Mouse (Mus musculus) Patski (cell line): Measurements from ENCODE around the gene Msi2. TPM values are rescaled to one million over a fixed set of nuclear protein-coding genes. Genes with fewer than 3 reads are reported as not detected.

Source experiments
- ATAC-seq: fragments of 100-300 bp; one replicate; pipeline ENCODE4 v1.8.0; 2021
- CTCF ChIA-PET: fragments of 350-600 bp; sonication (Branson Sonifier 250); formaldehyde crosslinking; loops from one replicate; lab custom pipeline; 2022; ENCODE audit warnings: inconsistent platforms; lab: Charles Lee
- POLR2A ChIA-PET: fragments of 350-600 bp; sonication (Branson Sonifier 250); formaldehyde crosslinking; loops from one replicate; lab custom pipeline; 2022; ENCODE audit warnings: antibody characterized with exemption, inconsistent platforms; lab: Charles Lee
- DNase-seq: peaks from one replicate; pipeline ENCODE4 v3.0.0-alpha.2; 2011; ENCODE audit warnings: low read depth, low spot score
- H3K27me3 ChIP-seq: fragments of 371-371 bp; one replicate; pipeline ENCODE4 v1.5.1; 2021
- CTCF ChIP-seq: fragments of 100-300 bp; IDR thresholded peaks from one replicate; pipeline ENCODE4 v1.5.1; 2021
- in situ Hi-C: fragments of 300-500 bp; cut with MboI; formaldehyde crosslinking; loops from 3 replicates; pipeline ENCODE4 v1.11.1; 2018; ENCODE audit warnings: low pct_unique_long_range_greater_than_20kb, mixed read lengths
- polyA plus RNA-seq: library from polyadenylated mRNA; unstranded; gene quantifications from one replicate; pipeline ENCODE4 v1.2.3, GENCODE M21; 2021

The Msi2 gene
- polyA plus RNA-seq, 1 experiment from 2014 or later: 72.3 TPM

- POLR2A ChIA-PET: interaction anchor here (0.6 to 0.7 kb wide), 3 partner anchors 8 to 890 kb away, joined by 3 to 4 read pairs (median 4); no protein-coding TSS in a partner anchor
- no peak for TF ChIP-seq CTCF
- DNase-seq (no peak), ATAC-seq (no peak)
- CTCF ChIA-PET: interaction anchor here (1.4 to 1.6 kb wide), 2 partner anchors 12 to 160 kb away, joined by 4 to 5 read pairs; no protein-coding TSS in a partner anchor
- no peaks in the 10 kb centered on the region for H3K27me3 ChIP-seq
- in situ Hi-C loops: loop anchor here (10.0 to 25.0 kb wide), 2 partner anchors 412 to 450 kb away; no protein-coding TSS in a partner anchor
These were observed 305.8 kb downstream of the Msi2 start for GRCm38 (mm10) chr11:88412423-88413094.

- DNase-seq: no peak
- ChIA-PET POLR2A (no interaction called here), CTCF (interaction anchor here (1.0 kb wide), 2 partner anchors 22 to 57 kb away, joined by 3 read pairs; no protein-coding TSS in a partner anchor)
- ATAC-seq: no peak
- TF ChIP-seq CTCF: no peak
- in situ Hi-C loops: loop anchor here (25.0 kb wide), 1 partner anchor 446 kb away; no protein-coding TSS in a partner anchor
- no peaks in the 10 kb centered on the region for H3K27me3 ChIP-seq
These were observed 310.0 kb downstream of the Msi2 start for GRCm38 (mm10) chr11:88408305-88408704.

- H3K27me3 ChIP-seq: no peaks in the 10 kb centered on the region
- TF ChIP-seq CTCF: no peak
- ChIA-PET POLR2A (no interaction called here), CTCF (interaction anchor here (1.1 kb wide), 1 partner anchor 14 kb away, joined by 3 read pairs; no protein-coding TSS in a partner anchor)
- no peak for ATAC-seq
- DNase-seq: no peak
- in situ Hi-C loops: loop anchor here (25.0 kb wide), 1 partner anchor 444 kb away; no protein-coding TSS in a partner anchor
These were observed 311.9 kb downstream of the Msi2 start for GRCm38 (mm10) chr11:88406408-88406915.

- CTCF ChIA-PET: interaction anchor here (1.0 kb wide), 1 partner anchor 124 kb away, joined by 3 read pairs; no protein-coding TSS in a partner anchor
- in situ Hi-C loops: loop anchor here (25.0 kb wide), 1 partner anchor 443 kb away; no protein-coding TSS in a partner anchor
- no peaks in the 10 kb centered on the region for H3K27me3 ChIP-seq
- no peak for TF ChIP-seq CTCF
- DNase-seq (no peak), ATAC-seq (no peak)
- POLR2A ChIA-PET: interaction anchor here (0.9 kb wide), 1 partner anchor 8 kb away, joined by 4 read pairs; no protein-coding TSS in a partner anchor
These were observed 313.3 kb downstream of the Msi2 start for GRCm38 (mm10) chr11:88404816-88405613.

- TF ChIP-seq CTCF: no peak
- no peak for ATAC-seq
- in situ Hi-C loops: loop anchor here (25.0 kb wide), 1 partner anchor 442 kb away; no protein-coding TSS in a partner anchor
- ChIA-PET POLR2A (interaction anchor here (0.9 kb wide), 1 partner anchor 8 kb away, joined by 4 read pairs; no protein-coding TSS in a partner anchor), CTCF (no interaction called here)
- H3K27me3 ChIP-seq: no peaks in the 10 kb centered on the region
- no peak for DNase-seq
These were observed 314.1 kb downstream of the Msi2 start for GRCm38 (mm10) chr11:88404247-88404677.

GRCm38 (mm10) chr11:88402290-88402689, 316.0 kb downstream of the Msi2 start:
- no peak for TF ChIP-seq CTCF
- no peaks in the 10 kb centered on the region for H3K27me3 ChIP-seq
- POLR2A ChIA-PET: no interaction called here
- ATAC-seq (no peak), DNase-seq (no peak)
- in situ Hi-C loops: loop anchor here (25.0 kb wide), 1 partner anchor 440 kb away; no protein-coding TSS in a partner anchor
- CTCF ChIA-PET: interaction anchor here (2.2 kb wide), 1 partner anchor 14 kb away, joined by 6 read pairs; no protein-coding TSS in a partner anchor

GRCm38 (mm10) chr11:88401333-88401732, 317.0 kb downstream of the Msi2 start:
- POLR2A ChIA-PET: interaction anchor here (0.5 kb wide), 1 partner anchor 230 kb away, joined by 3 read pairs; no protein-coding TSS in a partner anchor
- no peak for TF ChIP-seq CTCF
- CTCF ChIA-PET: interaction anchor here (1.5 to 2.2 kb wide), 3 partner anchors 10 to 149 kb away, joined by 5 to 6 read pairs (median 5); no protein-coding TSS in a partner anchor
- ATAC-seq (no peak), DNase-seq (no peak)
- in situ Hi-C loops: loop anchor here (25.0 kb wide), 1 partner anchor 439 kb away; no protein-coding TSS in a partner anchor
- H3K27me3 ChIP-seq: no peaks in the 10 kb centered on the region

GRCm38 (mm10) chr11:88400926-88401325, 317.4 kb downstream of the Msi2 start:
- CTCF ChIA-PET: interaction anchor here (1.5 to 2.2 kb wide), 3 partner anchors 11 to 149 kb away, joined by 5 to 6 read pairs (median 5); no protein-coding TSS in a partner anchor
- DNase-seq (no peak), ATAC-seq (no peak)
- no peaks in the 10 kb centered on the region for H3K27me3 ChIP-seq
- TF ChIP-seq CTCF: no peak
- POLR2A ChIA-PET: interaction anchor here (0.9 kb wide), 1 partner anchor 85 kb away, joined by 3 read pairs; no protein-coding TSS in a partner anchor
- in situ Hi-C loops: loop anchor here (25.0 kb wide), 1 partner anchor 439 kb away; no protein-coding TSS in a partner anchor

- in situ Hi-C loops: loop anchor here (25.0 kb wide), 1 partner anchor 438 kb away; no protein-coding TSS in a partner anchor
- ChIA-PET POLR2A (interaction anchor here (0.9 kb wide), 1 partner anchor 86 kb away, joined by 3 read pairs; no protein-coding TSS in a partner anchor), CTCF (interaction anchor here (0.8 to 2.1 kb wide), 4 partner anchors 9 to 184 kb away, joined by 3 to 5 read pairs (median 4); no protein-coding TSS in a partner anchor)
- no peak for TF ChIP-seq CTCF
- peak; percentile 99 for DNase-seq
- ATAC-seq: peak; percentile 75
- H3K27me3 ChIP-seq: no peaks in the 10 kb centered on the region
These were observed 318.1 kb downstream of the Msi2 start for GRCm38 (mm10) chr11:88400235-88400634.
